Mouse (Mus musculus) liver, embryonic 13.5 days (tissue): ENCODE measurements around the gene Stkld1. TPM values are rescaled to one million over a fixed set of nuclear protein-coding genes. Genes with fewer than 3 reads are reported as not detected.
A peak's percentile ranks its signal among the peaks of the same experiment; 100 is the strongest.

Experiments used
- ATAC-seq: fragments of 200-750 bp; cut with Nextera tagmentation; 2 replicates; pipeline ENCODE4 v1.8.0; 2017; ENCODE audit warnings: low read depth, mild to moderate bottlenecking, moderate number of reproducible peaks, moderate library complexity
- DNase-seq: peaks from one replicate; pipeline ENCODE4 v3.0.0; 2022
- H3K27ac ChIP-seq: fragments of 300-500 bp; sonication (generic); 2 replicates; pipeline ENCODE4 v1.5.1; 2015; ENCODE audit warnings: moderate library complexity, mild to moderate bottlenecking, inconsistent platforms
- H3K27me3 ChIP-seq: fragments of 300-500 bp; sonication (generic); 2 replicates; pipeline ENCODE4 v1.6.1; 2015; ENCODE audit warnings: mild to moderate bottlenecking, inconsistent platforms
- H3K36me3 ChIP-seq: fragments of 300-500 bp; sonication (generic); 2 replicates; pipeline ENCODE4 v1.6.1; 2015; ENCODE audit warnings: mild to moderate bottlenecking, inconsistent platforms
- H3K4me1 ChIP-seq: fragments of 300-500 bp; sonication (generic); replicated peaks from 2 replicates; pipeline ENCODE4 v1.6.1; 2015; ENCODE audit warnings: inconsistent platforms
- H3K4me2 ChIP-seq: fragments of 300-500 bp; sonication (generic); 2 replicates; pipeline ENCODE4 v1.6.1; 2015; ENCODE audit warnings: inconsistent platforms, mild to moderate bottlenecking, moderate library complexity
- H3K4me3 ChIP-seq: fragments of 300-500 bp; sonication (generic); replicated peaks from 2 replicates; pipeline ENCODE4 v1.5.1; 2015; ENCODE audit warnings: mild to moderate bottlenecking, inconsistent platforms
- H3K9ac ChIP-seq: fragments of 300-500 bp; sonication (generic); 2 replicates; pipeline ENCODE4 v1.6.1; 2015; ENCODE audit warnings: mild to moderate bottlenecking, inconsistent platforms
- H3K9me3 ChIP-seq: fragments of 300-500 bp; sonication (generic); replicated peaks from 2 replicates; pipeline ENCODE4 v1.6.1; 2016; ENCODE audit warnings: inconsistent platforms
- WGBS: fragments of 180-500 bp; shearing (Covaris S2); methylation state at CpG from one replicate; pipeline ENCODE4 v1.1.7; 2015; ENCODE audit not compliant: insufficient replicate concordance; 5-methylcytosine and 5-hydroxymethylcytosine counted together
- polyA plus RNA-seq: library from polyadenylated mRNA; unstranded; fragments of >200 nt; fragmentation: Nextera tagmentation; extraction: Ambion mirVana; gene quantifications from 2 replicates; pipeline ENCODE4 v1.2.1, GENCODE M21; 2015

Stkld1 gene
- polyA plus RNA-seq, 1 experiment from 2014 or later = 0.08 TPM

GRCm38 (mm10) chr2:26919684-26920083, 14.2 kb upstream of the Stkld1 start:
- Histone ChIP-seq H3K36me3 (peaks cover 77% of the 10 kb centered on the region), H3K9ac (no peak overlapping the region), H3K27ac (no peak overlapping the region; the same call in 1 of the 2 replicates), H3K9me3 (no peaks in the 10 kb centered on the region), H3K4me2 (no peak overlapping the region), H3K4me1 (peaks cover 41% of the 10 kb centered on the region), H3K4me3 (no peak overlapping the region), H3K27me3 (no peaks in the 10 kb centered on the region)
- 83% methylated on average over 3 of the region's 3 CpGs for whole genome bisulfite sequencing
- DNase-seq (no peak), ATAC-seq (no peak)

- peaks cover 34% of the 10 kb centered on the region for H3K4me1 ChIP-seq
- no peak overlapping the region for H3K27ac ChIP-seq
- no peak overlapping the region for H3K4me3 ChIP-seq
- no peak overlapping the region for H3K4me2 ChIP-seq
- H3K9ac ChIP-seq = no peak overlapping the region
- H3K36me3 ChIP-seq = peaks cover 82% of the 10 kb centered on the region
- WGBS = 75% methylated on average over 6 of the region's 6 CpGs
- H3K9me3 ChIP-seq = no peaks in the 10 kb centered on the region
- ATAC-seq (no peak), DNase-seq (no peak)
- no peaks in the 10 kb centered on the region for H3K27me3 ChIP-seq
Observed at GRCm38 (mm10) chr2:26920190-26920855, 13.5 kb upstream of the Stkld1 start.

GRCm38 (mm10) chr2:26921784-26922183, 12.1 kb upstream of the Stkld1 start:
- WGBS = 73% methylated on average over 9 of the region's 9 CpGs
- Histone ChIP-seq H3K4me3 (no peak overlapping the region), H3K27ac (no peak overlapping the region), H3K4me1 (peaks cover 24% of the 10 kb centered on the region), H3K4me2 (no peak overlapping the region), H3K9me3 (no peaks in the 10 kb centered on the region), H3K27me3 (no peaks in the 10 kb centered on the region), H3K9ac (no peak overlapping the region), H3K36me3 (peaks cover 96% of the 10 kb centered on the region)
- ATAC-seq (no peak), DNase-seq (no peak)

- H3K27me3 ChIP-seq = no peaks in the 10 kb centered on the region
- peaks cover 46% of the 10 kb centered on the region for H3K4me1 ChIP-seq
- H3K36me3 ChIP-seq = peaks cover 92% of the 10 kb centered on the region
- peak overlapping the region; percentile 21; the same call in 1 of the 2 replicates for H3K27ac ChIP-seq
- ATAC-seq (no peak), DNase-seq (no peak)
- H3K9ac ChIP-seq = no peak overlapping the region; the same call in 1 of the 2 replicates
- no peak overlapping the region for H3K4me3 ChIP-seq
- H3K4me2 ChIP-seq = no peak overlapping the region
- H3K9me3 ChIP-seq = no peaks in the 10 kb centered on the region
- 78% methylated on average over 6 of the region's 6 CpGs for WGBS
Observed at GRCm38 (mm10) chr2:26927745-26928476, 5.9 kb upstream of the Stkld1 start.

GRCm38 (mm10) chr2:26930390-26930789, 3.5 kb upstream of the Stkld1 start:
- DNase-seq (peak; percentile 69), ATAC-seq (no peak)
- H3K4me2 ChIP-seq = peak overlapping the region; percentile 94; the same call in 1 of the 2 replicates
- no peaks in the 10 kb centered on the region for H3K27me3 ChIP-seq
- WGBS = 23% methylated on average over 1 of the region's 1 CpGs
- no peak overlapping the region for H3K4me3 ChIP-seq
- peak overlapping the region; percentile 34 for H3K9ac ChIP-seq
- H3K4me1 ChIP-seq = peaks cover 64% of the 10 kb centered on the region
- peak overlapping the region; percentile 54 for H3K27ac ChIP-seq
- H3K36me3 ChIP-seq = peaks cover 67% of the 10 kb centered on the region
- no peaks in the 10 kb centered on the region for H3K9me3 ChIP-seq

GRCm38 (mm10) chr2:26932473-26933303, 1.2 kb upstream of the Stkld1 start:
- DNase-seq = peak; percentile 31
- Histone ChIP-seq H3K27me3 (no peaks in the 10 kb centered on the region), H3K4me2 (peak overlapping the region; percentile 94), H3K36me3 (peaks cover 44% of the 10 kb centered on the region), H3K4me1 (peaks cover 66% of the 10 kb centered on the region), H3K9ac (peak overlapping the region; percentile 99), H3K9me3 (no peaks in the 10 kb centered on the region), H3K4me3 (peak overlapping the region; percentile 97), H3K27ac (peak overlapping the region; percentile 89)
- peak; percentile 23; the same call in 1 of the 2 replicates for ATAC-seq
- under 1% methylated on average over 43 of the region's 49 CpGs for WGBS

- Histone ChIP-seq H3K9ac (no peak overlapping the region), H3K4me3 (no peak overlapping the region), H3K36me3 (peaks cover 18% of the 10 kb centered on the region), H3K9me3 (no peaks in the 10 kb centered on the region), H3K4me1 (peaks cover 45% of the 10 kb centered on the region), H3K4me2 (no peak overlapping the region), H3K27ac (no peak overlapping the region; the same call in 1 of the 2 replicates), H3K27me3 (no peaks in the 10 kb centered on the region)
- DNase-seq (no peak), ATAC-seq (no peak)
- 19% methylated on average over 2 of the region's 2 CpGs for WGBS
Observed at GRCm38 (mm10) chr2:26935286-26935685, 1.4 kb downstream of the Stkld1 start.

GRCm38 (mm10) chr2:26936425-26936824, 2.6 kb downstream of the Stkld1 start:
- Histone ChIP-seq H3K9me3 (no peaks in the 10 kb centered on the region), H3K4me3 (no peak overlapping the region), H3K27ac (no peak overlapping the region), H3K9ac (no peak overlapping the region), H3K36me3 (peaks cover 7% of the 10 kb centered on the region; the same call in 1 of the 2 replicates), H3K4me1 (peaks cover 33% of the 10 kb centered on the region), H3K27me3 (no peaks in the 10 kb centered on the region), H3K4me2 (no peak overlapping the region)
- ATAC-seq (no peak), DNase-seq (no peak)
- WGBS = 8% methylated on average over 1 of the region's 1 CpGs

GRCm38 (mm10) chr2:26941539-26941938, 7.7 kb downstream of the Stkld1 start:
- no peaks in the 10 kb centered on the region for H3K9me3 ChIP-seq
- H3K27me3 ChIP-seq = no peaks in the 10 kb centered on the region
- no peak overlapping the region for H3K9ac ChIP-seq
- ATAC-seq = peak; percentile 35; the same call in 1 of the 2 replicates
- 18% methylated on average over 5 of the region's 5 CpGs for WGBS
- 0 out of 2 replicates have a peak, but pooled peaks cover 1% of the 10 kb centered on the region for H3K36me3 ChIP-seq
- DNase-seq = no peak
- H3K4me1 ChIP-seq = no peaks in the 10 kb centered on the region; the same call in none of the 2 replicates
- no peak overlapping the region for H3K4me3 ChIP-seq
- no peak overlapping the region for H3K4me2 ChIP-seq
- no peak overlapping the region for H3K27ac ChIP-seq

GRCm38 (mm10) chr2:26943253-26943652, 9.4 kb downstream of the Stkld1 start:
- no peak overlapping the region for H3K27ac ChIP-seq
- no peaks in the 10 kb centered on the region; the same call in 1 of the 2 replicates for H3K4me1 ChIP-seq
- H3K36me3 ChIP-seq = 0 out of 2 replicates have a peak, but pooled peaks cover 11% of the 10 kb centered on the region
- H3K9me3 ChIP-seq = no peaks in the 10 kb centered on the region
- ATAC-seq = no peak
- no peak overlapping the region for H3K4me3 ChIP-seq
- no peak overlapping the region for H3K9ac ChIP-seq
- WGBS = 43% methylated on average over 3 of the region's 3 CpGs
- H3K27me3 ChIP-seq = no peaks in the 10 kb centered on the region
- no peak overlapping the region for H3K4me2 ChIP-seq
- no peak for DNase-seq

GRCm38 (mm10) chr2:26950411-26950810, 16.6 kb downstream of the Stkld1 start:
- no peak overlapping the region for H3K27ac ChIP-seq
- DNase-seq (no peak), ATAC-seq (no peak)
- H3K9me3 ChIP-seq = no peaks in the 10 kb centered on the region
- no peaks in the 10 kb centered on the region for H3K27me3 ChIP-seq
- H3K4me3 ChIP-seq = no peak overlapping the region
- no peak overlapping the region for H3K9ac ChIP-seq
- H3K4me1 ChIP-seq = no peaks in the 10 kb centered on the region
- H3K36me3 ChIP-seq = peaks cover 72% of the 10 kb centered on the region
- H3K4me2 ChIP-seq = no peak overlapping the region
- WGBS = 75% methylated on average over 2 of the region's 2 CpGs
